Mouse (Mus musculus): ENCODE results near the gene Caprin2. TPM values are rescaled to one million over a fixed set of nuclear protein-coding genes. Genes with fewer than 3 reads are reported as not detected.
A peak's percentile ranks its signal among the peaks of the same experiment; 100 is the strongest.
"Not testable (repeated sequence)": the region's sequence is repeated elsewhere in the genome, so short reads cannot be mapped to it uniquely, and the experiment has no call there.

The Caprin2 gene
- polyA plus RNA-seq (2014; fragmentation: Nextera tagmentation; extraction: Ambion mirVana) = 10.4 and 11.2 TPM in 2 replicates

DNA sequence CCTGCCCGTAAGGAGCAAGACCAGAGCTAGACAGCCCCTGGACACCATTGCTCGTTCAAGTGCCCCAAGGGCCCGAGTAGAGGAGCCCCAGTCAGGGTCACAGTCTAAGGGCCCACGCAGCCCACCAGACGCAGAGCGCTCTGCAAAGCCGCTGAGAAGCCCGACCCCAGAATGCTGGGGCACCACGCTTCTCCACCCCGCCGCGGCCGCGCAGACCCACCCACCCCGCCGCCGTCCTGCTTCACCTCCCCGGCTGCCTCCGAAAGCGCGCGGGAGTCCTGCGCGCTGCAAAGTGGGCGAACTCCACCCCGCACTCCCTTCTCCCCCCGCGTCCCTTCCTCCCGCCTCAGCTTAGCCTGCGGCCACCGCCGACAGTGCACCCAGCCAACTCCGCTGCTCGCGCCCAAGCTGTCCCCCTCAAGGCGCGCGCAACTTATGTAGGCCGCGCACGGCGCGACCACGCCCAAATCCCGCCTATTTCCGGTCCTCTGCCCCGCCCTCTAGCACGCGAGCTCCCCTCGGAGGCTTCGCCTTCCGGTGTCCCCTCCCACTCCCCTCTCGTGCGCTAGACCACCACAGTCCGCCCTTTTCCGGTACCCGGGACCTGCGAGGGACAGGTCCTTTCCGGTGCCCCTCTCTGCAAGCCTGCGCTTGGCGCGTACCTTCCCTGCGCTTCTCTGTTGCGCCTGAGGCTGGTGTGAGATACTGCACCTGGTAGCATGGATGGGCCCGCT, at the start of gene Caprin2:
Gene Caprin2, minus strand, starts transcription at position 465 of the 734 bp plus-strand sequence.
- Histone ChIP-seq H3K4me2 (peak within 1 kb of the TSS; percentile 72), H3K9me3 (ENCODE audit: low read depth, low read length) (no peaks in the 10 kb centered on the region)
- WGBS = under 1% methylated on average over 64 of the region's 65 CpGs

DNA sequence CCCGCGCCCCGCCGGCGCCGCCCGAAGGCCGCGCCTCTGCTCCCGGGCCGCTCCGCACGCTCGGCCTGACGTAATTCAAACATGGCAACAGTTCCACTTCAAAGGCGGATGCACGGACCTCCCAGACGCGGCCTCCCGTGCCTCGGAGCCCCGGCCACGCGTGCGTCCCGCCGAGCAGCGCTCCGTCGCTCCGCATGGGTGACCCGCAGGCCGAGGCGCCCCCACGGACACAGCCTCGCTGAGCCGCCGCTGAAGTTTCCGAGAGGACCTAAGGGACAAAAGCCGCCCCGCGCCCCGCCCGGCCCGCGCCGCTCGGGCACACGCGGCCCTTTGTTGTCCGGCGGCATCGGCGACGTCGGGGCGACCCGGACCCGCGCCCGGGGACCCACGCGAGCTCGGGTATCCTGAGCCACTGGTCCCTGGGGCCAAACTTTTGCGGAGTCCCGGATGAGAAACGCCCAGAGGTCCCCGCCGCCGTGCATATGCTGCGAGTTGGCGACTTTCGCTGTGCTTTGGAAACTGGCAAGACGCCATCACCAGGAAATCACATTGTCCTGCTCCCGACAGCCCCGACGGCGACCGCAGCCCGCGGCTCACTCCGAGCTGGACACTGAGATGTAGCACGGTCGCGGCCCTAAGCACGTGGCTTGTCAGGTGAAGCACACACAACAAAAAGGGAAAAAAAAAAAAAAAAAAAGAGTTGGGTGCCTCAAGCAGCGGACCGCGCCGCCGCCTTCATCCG, 48.9 kb upstream of the Caprin2 start:
- WGBS = under 1% methylated on average over 91 of the region's 92 CpGs
- Histone ChIP-seq H3K36me3 (ENCODE audit: insufficient read depth) (peaks cover 7% of the 10 kb centered on the region), H3K27ac (ENCODE audit: low read depth) (peak overlapping the region; percentile 97), H3K4me2 (peak overlapping the region; percentile 71), H3K4me3 (ENCODE audit: low read depth, low read length) (peak overlapping the region; percentile 94), H3K9me3 (ENCODE audit: low read depth, low read length) (no peaks in the 10 kb centered on the region), H3K4me1 (ENCODE audit: insufficient read depth) (0 out of 2 replicates have a peak, but pooled peaks cover 2% of the 10 kb centered on the region), H3K9ac (peak overlapping the region; percentile 97), H3K27me3 (ENCODE audit: insufficient read depth, low read length) (no peaks in the 10 kb centered on the region)
- ATAC-seq (ENCODE audit: insufficient read depth) (peak; percentile 68), DNase-seq (peak; percentile 84)
- no peak for TF ChIP-seq CTCF (IDR thresholded peaks at IDR 0.05; ENCODE audit: low read depth)

More for the DNA sequence above, at the start of gene Caprin2:
- Histone ChIP-seq H3K4me1 (ENCODE audit: insufficient read depth) (no peaks in the 10 kb centered on the region), H3K36me3 (ENCODE audit: insufficient read depth) (no peaks in the 10 kb centered on the region), H3K27me3 (ENCODE audit: insufficient read depth, low read length) (no peaks in the 10 kb centered on the region), H3K27ac (ENCODE audit: low read depth) (peak within 1 kb of the TSS; percentile 83), H3K4me3 (ENCODE audit: low read depth, low read length) (peak within 1 kb of the TSS; percentile 69), H3K9ac (peak within 1 kb of the TSS; percentile 72)
- TF ChIP-seq CTCF (IDR thresholded peaks at IDR 0.05; ENCODE audit: low read depth) = peak; percentile 28; the same call in 1 of the 2 replicates
- peak; percentile 98 for ATAC-seq (ENCODE audit: insufficient read depth)
- peak; percentile 98 for DNase-seq

DNA sequence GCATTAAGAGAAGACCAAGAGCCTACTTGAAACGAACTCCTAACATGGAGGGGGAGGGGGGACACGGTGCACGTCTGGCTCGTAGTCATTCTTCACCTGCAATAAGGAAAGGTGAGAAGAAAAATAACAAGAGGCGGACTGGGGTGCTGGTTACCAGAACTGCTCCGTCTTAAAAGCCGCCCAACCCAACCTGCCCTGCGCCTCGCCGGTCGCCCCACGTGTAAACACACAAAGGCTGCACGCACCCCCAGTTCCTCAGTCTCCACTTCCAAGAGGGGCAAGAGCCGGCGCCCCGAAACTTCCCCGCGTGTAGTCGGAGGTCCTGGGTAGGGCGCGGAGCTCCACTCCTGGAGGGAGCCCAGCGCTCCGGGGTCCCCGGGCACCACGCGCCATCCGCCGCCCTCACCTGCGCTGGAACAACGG, 48.3 kb upstream of the Caprin2 start:
- Histone ChIP-seq H3K36me3 (ENCODE audit: insufficient read depth) (peaks cover 13% of the 10 kb centered on the region), H3K27me3 (ENCODE audit: insufficient read depth, low read length) (no peaks in the 10 kb centered on the region), H3K27ac (ENCODE audit: low read depth) (peak overlapping the region; percentile 97), H3K4me3 (ENCODE audit: low read depth, low read length) (peak overlapping the region; percentile 94), H3K4me2 (peak overlapping the region; percentile 71), H3K9me3 (ENCODE audit: low read depth, low read length) (no peaks in the 10 kb centered on the region), H3K9ac (peak overlapping the region; percentile 97), H3K4me1 (ENCODE audit: insufficient read depth) (0 out of 2 replicates have a peak, but pooled peaks cover 2% of the 10 kb centered on the region)
- DNase-seq (no peak), ATAC-seq (ENCODE audit: insufficient read depth) (peak; percentile 10; the same call in 1 of the 2 replicates)
- no peak for TF ChIP-seq CTCF (IDR thresholded peaks at IDR 0.05; ENCODE audit: low read depth)
- under 1% methylated on average over 25 of the region's 30 CpGs for WGBS

DNA sequence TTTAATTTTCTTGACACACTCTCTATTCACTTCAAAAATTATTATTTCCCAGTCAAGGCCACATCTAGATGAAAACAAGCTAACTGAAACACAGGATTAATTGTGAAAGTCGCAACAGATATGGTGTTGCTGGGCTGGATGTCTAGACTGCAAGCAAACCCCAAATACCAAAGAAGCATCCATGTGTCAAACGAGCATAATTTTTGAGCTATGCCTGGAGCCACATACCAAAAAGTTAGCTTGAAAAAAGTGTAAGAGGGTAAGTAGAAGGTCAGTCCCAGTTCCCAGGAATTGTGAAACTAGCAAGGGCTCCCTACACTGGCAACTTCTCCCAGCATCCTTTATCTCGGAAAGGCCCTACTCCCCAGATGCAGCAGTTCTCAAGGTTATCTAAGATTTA, 47.7 kb upstream of the Caprin2 start:
- no peak for TF ChIP-seq CTCF (IDR thresholded peaks at IDR 0.05; ENCODE audit: low read depth)
- H3K4me3 ChIP-seq (ENCODE audit: low read depth, low read length) = peak overlapping the region; percentile 94
- no peak for ATAC-seq (ENCODE audit: insufficient read depth)
- no peaks in the 10 kb centered on the region for H3K27me3 ChIP-seq (ENCODE audit: insufficient read depth, low read length)
- H3K9me3 ChIP-seq (ENCODE audit: low read depth, low read length) = no peaks in the 10 kb centered on the region
- H3K27ac ChIP-seq (ENCODE audit: low read depth) = peak overlapping the region; percentile 50; the same call in 1 of the 2 replicates
- 12% methylated on average over 3 of the region's 3 CpGs for WGBS
- peak overlapping the region; percentile 71 for H3K4me2 ChIP-seq
- peaks cover 13% of the 10 kb centered on the region for H3K36me3 ChIP-seq (ENCODE audit: insufficient read depth)
- DNase-seq = no peak
- peak overlapping the region; percentile 97 for H3K9ac ChIP-seq
- 0 out of 2 replicates have a peak, but pooled peaks cover 2% of the 10 kb centered on the region for H3K4me1 ChIP-seq (ENCODE audit: insufficient read depth)

DNA sequence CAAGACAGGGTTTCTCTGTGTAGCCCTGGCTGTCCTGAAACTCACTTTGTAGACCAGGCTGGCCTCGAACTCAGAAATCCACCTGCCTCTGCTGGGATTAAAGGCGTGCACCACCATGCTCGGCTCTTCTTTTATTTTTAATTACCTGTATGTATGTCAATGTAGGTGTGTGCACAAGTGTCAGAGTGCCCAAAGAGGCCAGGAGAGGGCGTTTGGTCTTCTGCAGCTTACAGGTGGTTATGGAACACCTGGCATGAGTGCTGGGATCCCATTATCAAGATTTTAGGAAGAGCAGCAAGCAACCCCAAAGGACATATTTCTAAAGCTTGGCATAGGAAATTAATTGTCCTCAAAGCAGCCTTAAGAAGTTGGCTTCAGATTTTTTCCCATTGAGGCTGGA, 46.4 kb upstream of the Caprin2 start:
- Histone ChIP-seq H3K4me2 (no peak overlapping the region), H3K36me3 (ENCODE audit: insufficient read depth) (peaks cover 13% of the 10 kb centered on the region), H3K4me1 (ENCODE audit: insufficient read depth) (0 out of 2 replicates have a peak, but pooled peaks cover 2% of the 10 kb centered on the region), H3K9ac (no peak overlapping the region), H3K27me3 (ENCODE audit: insufficient read depth, low read length) (no peaks in the 10 kb centered on the region), H3K9me3 (ENCODE audit: low read depth, low read length) (no peaks in the 10 kb centered on the region), H3K27ac (ENCODE audit: low read depth) (no peak overlapping the region), H3K4me3 (ENCODE audit: low read depth, low read length) (no peak overlapping the region)
- ATAC-seq (ENCODE audit: insufficient read depth) = no peak
- peak; percentile 17; the same call in 1 of the 2 replicates for TF ChIP-seq CTCF (IDR thresholded peaks at IDR 0.05; ENCODE audit: low read depth)
- 67% methylated on average over 4 of the region's 4 CpGs for WGBS
- no peak for DNase-seq

DNA sequence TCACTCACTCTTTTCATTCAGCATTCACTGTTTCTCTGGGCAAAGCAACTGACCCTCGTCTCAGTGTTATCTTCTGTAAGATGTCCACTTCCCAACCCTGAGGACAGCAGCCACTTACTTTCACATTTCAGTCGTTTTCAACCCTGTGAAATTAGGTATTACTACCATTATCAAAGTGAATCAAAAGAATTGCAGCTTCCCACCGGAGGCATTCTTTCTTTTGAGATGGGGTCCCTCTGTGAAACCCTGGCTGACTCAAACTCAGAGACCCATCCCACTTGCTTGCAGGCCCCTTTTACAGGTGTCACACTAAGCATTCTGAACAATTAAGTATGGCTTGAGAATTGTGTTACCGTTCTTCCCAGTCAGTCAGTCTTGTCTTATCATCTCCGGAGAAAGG, 45.8 kb upstream of the Caprin2 start:
- Histone ChIP-seq H3K27me3 (ENCODE audit: insufficient read depth, low read length) (no peaks in the 10 kb centered on the region), H3K36me3 (ENCODE audit: insufficient read depth) (peaks cover 13% of the 10 kb centered on the region), H3K4me2 (no peak overlapping the region), H3K9ac (no peak overlapping the region), H3K4me1 (ENCODE audit: insufficient read depth) (0 out of 2 replicates have a peak, but pooled peaks cover 2% of the 10 kb centered on the region), H3K27ac (ENCODE audit: low read depth) (no peak overlapping the region), H3K4me3 (ENCODE audit: low read depth, low read length) (no peak overlapping the region), H3K9me3 (ENCODE audit: low read depth, low read length) (no peaks in the 10 kb centered on the region)
- 57% methylated on average over 5 of the region's 5 CpGs for WGBS
- ATAC-seq (ENCODE audit: insufficient read depth) (no peak), DNase-seq (no peak)
- TF ChIP-seq CTCF (IDR thresholded peaks at IDR 0.05; ENCODE audit: low read depth) = no peak

DNA sequence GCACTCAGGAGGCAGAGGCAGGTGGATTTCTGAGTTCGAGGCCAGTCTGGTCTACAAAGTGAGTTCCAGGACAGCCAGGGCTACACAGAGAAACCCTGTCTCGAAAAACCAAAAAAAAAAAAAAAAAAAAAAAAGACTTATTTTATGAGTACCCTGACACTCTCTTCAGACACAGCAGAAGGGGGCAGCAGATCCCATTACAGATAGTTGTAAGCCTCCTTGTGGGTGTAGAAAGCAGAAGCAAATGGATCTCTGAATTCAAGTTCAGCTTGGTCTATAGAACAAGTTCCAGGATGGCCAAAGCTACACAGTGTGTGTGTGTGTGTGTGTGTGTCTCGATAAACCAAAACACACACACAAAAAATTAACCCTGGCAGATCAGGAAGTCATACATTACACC, 44.3 kb upstream of the Caprin2 start:
- not testable (repeated sequence) for H3K9me3 ChIP-seq (ENCODE audit: low read depth, low read length); H3K27ac ChIP-seq (ENCODE audit: low read depth); H3K4me3 ChIP-seq (ENCODE audit: low read depth, low read length); H3K27me3 ChIP-seq (ENCODE audit: insufficient read depth, low read length); H3K4me1 ChIP-seq (ENCODE audit: insufficient read depth); H3K4me2 ChIP-seq; H3K9ac ChIP-seq; ATAC-seq (ENCODE audit: insufficient read depth)
- whole genome bisulfite sequencing = 84% methylated on average over 2 of the region's 3 CpGs
- peaks cover 13% of the 10 kb centered on the region for H3K36me3 ChIP-seq (ENCODE audit: insufficient read depth)
- TF ChIP-seq CTCF (IDR thresholded peaks at IDR 0.05; ENCODE audit: low read depth) = peak; percentile 41
- DNase-seq = peak; percentile 25

Measured in lung, embryonic 14.5 days (tissue).